Mouse (Mus musculus): ENCODE data around the gene Tmem139.

Tmem139 gene

DNA sequence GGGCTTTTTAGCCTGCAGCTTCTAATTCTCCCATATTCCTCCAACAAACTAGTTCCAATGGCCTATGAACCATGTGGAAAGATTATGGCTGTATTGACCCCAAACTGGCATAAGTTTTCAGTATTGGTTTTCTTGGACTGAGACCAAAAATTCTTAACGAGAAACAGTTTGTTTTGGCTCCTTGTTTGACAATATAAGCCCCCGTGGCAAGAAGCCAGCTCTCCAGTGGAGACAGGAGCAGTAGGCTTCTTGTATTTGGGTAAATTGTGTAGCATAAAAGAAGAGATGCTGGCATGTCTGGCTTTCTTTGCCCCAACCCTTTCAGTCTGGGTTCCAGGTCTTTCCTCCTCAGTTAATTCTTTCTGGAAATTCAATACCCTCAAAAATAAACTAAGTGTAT, 14.4 kb downstream of the Tmem139 start:
- DNase-seq (ENCODE audit: low read depth, low spot score), result no peak

DNA sequence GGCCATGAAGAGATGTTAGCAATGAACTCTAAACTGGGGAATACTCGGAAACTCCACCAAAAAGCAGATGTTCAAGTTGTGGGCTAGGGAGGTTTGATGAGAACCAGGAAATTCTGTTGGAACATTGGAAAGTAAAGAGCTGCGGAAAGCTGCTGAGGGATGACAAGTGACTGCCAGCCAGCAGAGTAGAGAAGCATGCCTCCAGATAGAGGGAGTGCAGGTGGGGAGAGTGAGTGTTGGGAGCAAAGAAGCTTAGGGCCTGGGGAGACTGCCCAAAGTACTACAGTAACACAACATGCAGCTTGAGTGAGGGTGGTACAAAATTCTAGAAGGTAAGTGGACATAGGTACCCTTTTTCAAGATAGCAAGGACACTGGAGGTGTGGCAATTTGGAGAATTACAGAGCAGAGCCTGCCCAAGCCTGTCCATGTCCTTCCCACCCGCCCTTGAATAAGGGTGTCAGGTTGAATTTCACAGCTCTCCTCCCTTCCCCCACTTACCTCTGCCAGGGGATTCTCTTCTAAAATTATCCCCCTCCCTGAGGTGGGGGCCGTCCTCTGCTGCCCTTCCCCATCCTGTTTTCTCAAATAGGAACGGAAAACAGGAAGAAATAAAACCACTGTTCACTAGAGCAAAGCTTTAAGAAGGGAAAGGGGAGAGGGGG, 21.2 kb downstream of the Tmem139 start:
- no peak for DNase-seq (ENCODE audit: low read depth, low spot score)

DNA sequence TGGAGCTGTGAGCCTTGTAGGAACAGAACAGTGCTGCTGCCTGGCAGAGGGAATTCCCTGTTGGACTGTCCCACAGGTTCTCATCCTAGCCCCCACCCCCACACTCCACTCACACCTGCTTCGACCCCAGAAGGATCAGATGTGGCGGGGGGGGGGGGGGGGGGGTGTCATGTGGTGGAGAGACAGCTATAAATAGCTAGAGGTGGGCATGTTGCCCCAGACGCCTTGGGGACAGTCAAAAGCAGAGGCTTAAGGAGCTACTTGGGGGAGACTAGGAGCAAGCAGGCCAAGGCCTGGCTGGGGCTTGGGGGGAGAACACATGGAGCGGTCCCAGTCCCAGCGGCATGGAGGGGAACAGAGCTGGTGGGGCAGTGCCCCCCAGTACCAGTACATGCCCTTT, 24.7 kb downstream of the Tmem139 start, which contains the start of gene Clcn1:
TSS of gene Clcn1 (plus strand) at position 238 of the 400 bp plus-strand sequence.
- DNase-seq (ENCODE audit: low read depth, low spot score), result no peak

GRCm38 (mm10) chr6:42287562-42287961, 25.8 kb downstream of the Tmem139 start:
- no peak for DNase-seq (ENCODE audit: low read depth, low spot score)

- DNase-seq (ENCODE audit: low read depth, low spot score), result no peak
Measured at GRCm38 (mm10) chr6:42293327-42293726, 31.6 kb downstream of the Tmem139 start.

DNA sequence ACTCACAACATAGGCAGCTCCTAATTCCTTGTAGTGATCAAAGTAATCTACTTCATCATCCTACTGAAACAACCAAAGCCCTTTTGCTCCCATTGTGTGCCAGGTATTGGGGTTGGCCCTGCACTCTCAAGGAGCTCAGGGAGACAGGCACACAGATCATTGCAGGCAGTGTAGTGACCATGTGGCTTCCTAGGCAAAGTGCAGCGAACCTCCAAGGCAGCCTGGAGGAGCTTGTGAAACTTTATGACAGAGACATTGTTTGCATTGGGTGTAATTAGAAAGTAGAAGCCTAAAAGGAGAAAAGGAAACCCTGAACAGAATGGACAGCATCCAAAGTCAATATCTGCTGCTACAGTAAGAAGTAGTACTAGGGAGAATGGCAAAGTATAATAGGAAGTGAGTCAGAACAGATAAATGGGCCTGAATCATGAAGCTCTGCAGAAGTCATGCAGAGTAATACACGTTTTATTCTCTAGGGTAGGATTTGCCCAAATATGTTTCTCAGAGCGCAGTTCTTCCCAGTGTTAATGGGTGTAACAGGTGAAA, 33.9 kb downstream of the Tmem139 start:
- DNase-seq (ENCODE audit: low read depth, low spot score), result no peak

DNA sequence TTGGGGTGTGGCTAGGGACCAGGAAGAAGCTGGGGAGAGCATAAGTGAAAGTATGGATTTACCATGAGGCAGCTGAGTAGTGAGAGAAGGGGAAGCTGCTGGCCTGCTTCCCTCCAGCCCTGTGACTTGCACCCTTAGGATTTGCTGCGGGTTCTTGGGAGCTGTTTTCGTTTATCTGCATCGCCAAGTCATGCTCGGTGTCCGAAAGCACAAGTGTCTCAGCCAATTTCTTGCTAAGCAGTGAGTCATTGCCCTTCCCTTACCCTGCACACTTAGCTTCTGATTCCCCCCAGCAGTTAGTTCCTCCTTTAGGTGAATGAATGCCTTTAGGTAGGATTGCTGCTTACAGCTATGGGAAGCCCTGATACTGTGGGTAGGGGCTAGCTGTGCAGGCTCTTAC, 37.6 kb downstream of the Tmem139 start:
- DNase-seq (ENCODE audit: low read depth, low spot score), result no peak

- no peak for DNase-seq (ENCODE audit: low read depth, low spot score)
Measured at GRCm38 (mm10) chr6:42309816-42310378, 48.1 kb downstream of the Tmem139 start.

- DNase-seq (ENCODE audit: low read depth, low spot score), result no peak
Measured at GRCm38 (mm10) chr6:42310427-42311053, 48.8 kb downstream of the Tmem139 start.

Data from CD4-positive helper T cell, adult 2 months (primary cell).